Mouse (Mus musculus) kidney, postnatal 10 days (tissue): ENCODE data around the gene Ypel1.

ENCODE experiments used
- DNase-seq: peaks from one replicate; pipeline ENCODE4 v3.0.0; 2021; ENCODE audit warnings: mixed read lengths

Gene Ypel1

DNA sequence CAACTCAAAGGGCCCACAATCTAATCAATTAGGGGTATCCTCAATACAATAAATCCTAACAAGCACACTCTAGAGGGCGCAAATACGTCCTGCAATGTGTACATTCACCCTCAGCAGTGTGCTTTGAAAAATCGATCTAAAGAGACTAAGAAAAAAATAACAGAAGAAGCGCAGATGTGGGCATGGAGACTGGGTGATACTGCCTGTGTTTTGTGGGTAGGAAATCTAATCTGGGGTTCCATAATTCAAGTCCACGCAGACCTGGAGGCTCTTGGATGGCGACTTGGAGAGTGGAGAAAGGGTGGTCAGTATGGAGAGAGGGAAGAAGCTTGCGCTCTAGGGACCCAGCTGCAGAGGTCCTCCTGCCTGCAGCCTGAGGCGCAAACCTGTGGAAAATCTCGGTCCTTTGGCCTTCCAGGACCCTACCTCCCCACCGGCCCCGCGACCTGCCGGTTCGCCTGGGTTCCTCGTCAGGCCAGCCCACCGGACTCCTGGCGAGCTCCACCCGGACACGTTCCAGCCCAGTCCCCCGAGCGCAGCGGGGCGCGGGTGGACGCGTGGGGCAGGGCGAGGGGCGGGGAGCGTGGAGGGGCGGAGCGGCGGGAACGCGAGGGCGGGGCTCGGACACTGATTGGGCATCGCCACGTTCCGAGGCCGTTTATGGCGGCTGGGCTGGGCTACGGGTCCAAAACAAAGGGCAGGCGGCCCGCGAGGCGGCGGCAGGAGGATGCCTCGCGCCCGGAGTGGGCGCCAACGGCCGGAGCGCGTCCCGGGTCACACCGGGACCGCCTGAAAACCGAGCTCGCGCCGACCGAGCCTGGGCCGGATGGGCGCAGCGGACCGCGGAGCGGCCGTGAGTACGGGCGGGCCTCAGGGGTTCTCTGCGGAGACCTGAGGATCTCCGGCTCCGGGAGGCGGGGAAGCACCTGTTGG lies at the start of gene Ypel1:
TSS of gene Ypel1 (plus strand) at position 186 of the 933 bp plus-strand sequence.
- DNase-seq, result peak; percentile 95

- DNase-seq, result peak; percentile 20
Measured at GRCm38 (mm10) chr16:17024469-17025148, 44.9 kb upstream of the Ypel1 start.

DNA sequence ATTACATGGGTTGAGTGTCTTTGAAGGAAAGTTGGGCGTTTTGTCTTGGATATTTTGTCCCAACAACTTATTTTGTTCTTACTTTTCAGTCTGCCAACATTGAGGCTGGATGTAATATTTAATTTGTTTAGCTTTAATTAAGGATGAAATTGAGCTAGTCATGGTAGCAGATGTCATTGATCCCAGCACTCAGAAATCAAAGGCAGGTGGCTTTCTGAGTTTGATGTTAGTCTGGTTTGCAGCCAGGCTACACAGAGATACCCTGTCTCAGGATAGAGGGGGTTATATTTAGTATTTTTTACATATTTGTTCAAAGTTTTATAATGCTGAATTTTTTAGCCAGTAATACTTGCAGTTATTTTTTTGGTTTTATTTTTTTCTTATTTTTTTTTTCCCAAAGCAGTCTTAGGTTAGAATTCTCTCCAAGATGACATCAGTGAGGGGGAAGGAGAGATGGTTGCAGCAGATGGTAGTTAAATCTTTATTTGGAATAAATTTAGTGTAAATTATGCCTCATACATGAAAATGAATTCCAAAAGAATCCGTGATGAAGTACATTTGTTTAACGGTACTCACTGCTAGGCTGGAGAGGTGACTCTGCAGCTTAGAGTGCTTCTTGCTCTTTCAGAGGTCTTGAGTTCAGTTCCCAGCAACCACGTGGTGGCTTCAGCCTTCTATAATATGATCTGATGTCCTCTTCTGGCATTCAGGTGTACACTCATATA lies 39.4 kb upstream of the Ypel1 start:
- DNase-seq, result no peak

DNA sequence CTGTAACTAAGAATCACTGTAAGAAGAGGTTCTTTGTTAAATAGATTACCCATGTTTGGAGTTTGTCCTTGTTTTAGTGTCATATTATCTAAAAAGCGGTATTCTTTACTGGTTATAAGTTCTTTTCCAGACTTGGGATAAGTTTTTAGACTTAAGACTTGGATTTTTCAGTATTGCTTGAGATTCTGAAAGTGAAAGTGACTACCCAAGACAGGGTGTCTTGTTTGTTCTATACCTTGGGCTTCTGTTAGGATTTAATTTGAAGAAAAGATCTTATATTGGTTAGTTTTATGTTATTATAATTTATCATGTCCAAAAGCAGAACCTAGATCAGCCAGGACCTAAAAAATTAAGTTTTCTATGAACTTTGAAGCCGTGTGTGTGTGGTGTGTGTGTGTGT lies 35.7 kb upstream of the Ypel1 start:
- DNase-seq, result no peak

DNA sequence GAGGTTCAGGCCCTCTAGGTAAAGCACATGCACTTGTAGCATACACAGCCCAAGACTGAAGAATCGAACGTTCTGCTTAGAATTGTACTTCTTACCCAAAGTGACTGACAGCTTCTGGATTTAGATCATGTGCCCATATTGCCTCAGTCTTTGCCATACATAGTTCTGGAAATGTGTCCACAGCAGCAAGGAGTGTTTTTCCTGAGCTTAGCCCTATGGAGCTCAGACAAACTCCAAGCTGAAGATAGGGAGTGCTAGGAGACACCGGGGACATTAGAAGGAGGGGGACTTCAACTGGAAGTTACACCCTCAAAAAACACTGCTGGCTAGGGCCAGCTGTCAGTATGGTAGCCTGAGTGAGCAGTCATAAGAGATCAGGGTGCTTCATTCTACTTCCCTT lies 28.8 kb upstream of the Ypel1 start:
- no peak for DNase-seq

- DNase-seq, result no peak
Measured at GRCm38 (mm10) chr16:17041417-17041816, 28.1 kb upstream of the Ypel1 start.

DNA sequence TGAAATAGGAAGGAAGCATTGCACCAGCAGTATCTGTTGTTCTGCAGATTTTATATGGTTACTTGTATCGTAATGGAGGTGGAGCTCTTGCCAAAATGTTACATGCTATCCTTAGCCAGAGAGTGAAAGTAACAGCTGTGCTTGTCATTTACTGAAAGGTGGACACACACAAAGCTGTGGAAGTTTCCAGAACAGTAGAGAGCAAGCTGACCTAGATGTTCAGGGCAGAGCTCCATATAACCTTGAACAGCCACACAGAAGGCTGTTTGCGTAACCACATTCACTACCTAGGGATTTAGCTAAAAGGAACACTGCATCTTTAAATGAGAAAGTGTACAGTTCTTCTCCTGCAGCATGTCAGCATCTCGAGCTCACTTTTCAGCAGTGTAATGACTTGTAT lies 25.2 kb upstream of the Ypel1 start:
- DNase-seq, result no peak

DNA sequence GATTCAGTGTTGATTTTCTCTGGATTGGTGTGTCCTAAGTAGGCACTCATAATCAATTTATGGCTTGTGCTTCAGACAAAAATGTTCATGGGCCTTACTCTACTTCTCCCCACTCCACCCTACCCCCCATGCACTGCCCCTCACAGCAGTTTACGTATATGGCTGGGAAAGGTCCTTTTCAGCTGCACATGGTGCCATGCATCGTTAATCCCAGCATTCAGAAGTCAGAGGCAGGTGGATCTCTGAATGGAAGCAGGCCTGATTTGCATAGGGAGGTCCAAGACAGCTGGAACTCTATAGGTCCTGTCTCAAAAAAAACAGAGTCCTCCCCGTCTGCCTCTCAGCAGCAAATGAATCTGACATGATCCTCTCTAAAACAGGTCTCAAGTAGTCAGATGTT lies 24.2 kb upstream of the Ypel1 start:
- DNase-seq, result no peak

GRCm38 (mm10) chr16:17049886-17050285 lies 19.6 kb upstream of the Ypel1 start:
- DNase-seq, result no peak

GRCm38 (mm10) chr16:17052087-17052486 lies 17.4 kb upstream of the Ypel1 start:
- no peak for DNase-seq

- no peak for DNase-seq
Measured at GRCm38 (mm10) chr16:17053903-17054302, 15.6 kb upstream of the Ypel1 start.

- DNase-seq, result no peak
Measured at GRCm38 (mm10) chr16:17055584-17055983, 13.9 kb upstream of the Ypel1 start.

DNA sequence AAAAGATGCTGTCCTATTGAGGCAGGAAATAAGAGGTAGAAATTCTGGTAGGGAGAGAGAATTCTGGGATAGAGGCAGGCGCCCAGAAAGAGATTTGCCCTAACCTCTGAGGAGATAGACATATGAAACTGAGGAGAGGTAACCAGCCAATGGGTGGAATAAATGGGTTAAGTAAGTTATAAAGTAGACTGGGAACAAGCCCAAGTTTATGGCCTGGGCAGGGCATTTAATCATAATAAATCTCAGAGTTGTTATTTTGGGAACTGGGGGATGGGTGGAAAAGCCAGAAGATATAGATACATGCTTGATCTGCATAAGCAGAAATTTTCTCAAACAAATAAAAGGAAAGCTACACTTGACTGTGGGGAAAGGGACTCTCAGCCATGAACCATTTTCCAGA lies 7.2 kb upstream of the Ypel1 start:
- no peak for DNase-seq

GRCm38 (mm10) chr16:17067552-17067951 lies 1.9 kb upstream of the Ypel1 start:
- DNase-seq, result no peak

DNA sequence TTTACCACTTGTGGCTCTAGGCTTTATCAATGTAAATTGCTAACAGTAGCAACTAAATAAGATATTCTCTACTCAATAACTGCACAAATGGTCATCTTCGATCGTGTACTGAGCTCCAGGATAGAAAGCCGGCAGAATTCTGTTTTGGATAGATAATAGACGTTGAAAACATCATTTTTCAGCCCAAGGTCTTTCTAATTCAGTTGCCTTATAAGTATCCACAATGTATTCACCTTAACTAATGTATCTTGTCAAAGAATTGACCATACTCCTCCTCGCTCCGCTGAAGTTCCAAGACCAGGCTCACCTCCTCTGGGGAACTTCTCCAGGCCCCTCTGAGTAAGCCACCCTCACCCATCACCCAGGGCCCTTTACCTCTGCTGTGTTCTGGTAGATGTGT lies 1.2 kb downstream of the Ypel1 start:
- DNase-seq, result no peak

GRCm38 (mm10) chr16:17073000-17073399 lies 3.5 kb downstream of the Ypel1 start:
- no peak for DNase-seq

- DNase-seq, result no peak
Measured at GRCm38 (mm10) chr16:17076301-17076700, 6.8 kb downstream of the Ypel1 start.

DNA sequence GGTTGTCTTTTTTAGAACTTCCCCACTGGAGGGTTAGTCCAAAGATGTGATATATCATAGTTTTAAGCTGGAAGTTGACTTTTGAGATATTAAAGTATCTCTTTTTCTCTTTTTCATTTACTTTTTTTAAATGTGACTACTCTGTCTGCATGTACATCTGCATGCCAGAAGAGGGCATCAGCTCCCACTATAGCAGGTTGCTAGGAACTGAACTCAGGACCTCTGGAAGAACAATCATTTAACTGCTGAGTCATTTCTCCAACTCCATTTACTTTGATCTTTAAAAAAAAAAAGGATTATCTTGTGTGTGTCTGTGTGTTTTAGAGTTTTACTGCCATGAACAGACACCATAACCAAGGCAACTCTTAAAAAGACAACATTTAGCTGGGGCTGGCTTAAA lies 7.4 kb downstream of the Ypel1 start:
- no peak for DNase-seq

DNA sequence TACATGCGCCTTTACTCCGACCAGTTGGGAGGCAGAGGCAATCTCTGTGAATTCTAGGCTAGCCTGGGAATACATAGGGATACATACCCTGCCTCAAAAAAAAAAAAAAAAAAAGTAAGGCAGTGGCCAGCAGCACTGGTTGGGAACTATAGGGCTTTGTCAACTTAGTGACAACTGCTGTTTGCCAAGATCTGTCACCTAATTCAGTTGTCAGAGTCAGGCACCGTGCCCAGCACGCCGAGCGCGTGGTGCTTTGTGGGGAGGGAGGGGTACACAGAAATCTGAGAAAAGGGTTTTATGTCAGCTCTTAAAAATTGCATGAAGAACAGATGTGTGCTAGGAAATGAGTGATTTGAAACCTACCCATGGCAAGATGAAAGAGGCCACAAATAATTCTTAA lies 8.6 kb downstream of the Ypel1 start:
- no peak for DNase-seq

GRCm38 (mm10) chr16:17082121-17082792 lies 12.8 kb downstream of the Ypel1 start:
- no peak for DNase-seq

GRCm38 (mm10) chr16:17085636-17086035 lies 16.1 kb downstream of the Ypel1 start:
- no peak for DNase-seq

DNA sequence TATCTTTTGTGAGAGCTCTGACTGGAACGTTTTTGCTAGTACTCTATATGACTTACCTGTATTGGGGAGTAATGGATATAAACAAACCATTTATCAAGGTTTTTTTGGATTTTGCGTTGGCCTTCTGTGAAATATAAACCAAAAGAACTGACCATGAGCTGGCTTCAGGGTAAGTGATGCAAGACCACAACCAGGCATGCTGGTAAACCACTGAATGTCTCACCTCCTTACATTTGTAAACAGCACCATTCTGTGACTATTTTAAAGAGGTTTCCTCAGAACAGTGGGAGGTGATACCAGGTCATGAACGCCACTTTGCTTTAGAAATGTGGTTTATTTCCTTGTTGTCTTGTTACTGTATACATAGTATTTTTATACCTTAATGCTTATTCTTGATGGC lies 16.7 kb downstream of the Ypel1 start:
- no peak for DNase-seq

GRCm38 (mm10) chr16:17086669-17087193 lies 17.2 kb downstream of the Ypel1 start:
- DNase-seq, result no peak
